In genomic region chr6:140148628-140149245, GRCm38 (mm10) we compare ENCODE assay signal across 12 mouse cellular contexts.
DNase-seq lines count a peak whose midpoint lies in the region; ATAC-seq and TF ChIP-seq lines count a peak whose summit lies in the region.
"Had no signal": no experiment of that assay in that cellular context is flagged by ENCODE, and none has a peak within 500 bp of the region (broad histone marks: within the 10 kb centered on the region; RNA-seq: fewer than 3 reads in every experiment).

No protein-coding gene starts in this region.

- no peak overlapping the region for H3K27ac ChIP-seq in cerebellum, adult 2 months (ENCODE audit: insufficient read depth, low read length)
- no peak overlapping the region for H3K27ac ChIP-seq in liver, adult 2 months (replicated peaks; ENCODE audit: insufficient read depth, low read depth, low read length)
- H3K27ac ChIP-seq in liver, postnatal 0 days (ENCODE audit: low read depth): no peak overlapping the region
- no peak overlapping the region for H3K27ac ChIP-seq in intestine, postnatal 0 days (ENCODE audit: low read depth, low read length)
- H3K27ac ChIP-seq: liver, embryonic 12.5 days had no signal

- H3K79me2 ChIP-seq in liver, adult 2 months (ENCODE audit: control insufficient read depth, insufficient read depth, low read length): no peaks in the 10 kb centered on the region

- 89% methylated on average over 11 of the region's 11 CpGs for WGBS in cerebellum, adult 2 months
- WGBS in liver, adult 2 months: 91% methylated on average over 11 of the region's 11 CpGs
- 78% methylated on average over 11 of the region's 11 CpGs for WGBS in liver, postnatal 0 days (ENCODE audit: insufficient replicate concordance)
- WGBS in intestine, postnatal 0 days: 75% methylated on average over 11 of the region's 11 CpGs

- H3K4me3 ChIP-seq in cerebellum, adult 2 months (replicated peaks; ENCODE audit: insufficient read depth, low read depth, low read length): no peak overlapping the region
- H3K4me3 ChIP-seq in liver, adult 2 months (ENCODE audit: insufficient read depth, low read depth, low read length): no peak overlapping the region
- no peak overlapping the region for H3K4me3 ChIP-seq in liver, postnatal 0 days (ENCODE audit: low read depth, low read length)
- no peak overlapping the region for H3K4me3 ChIP-seq in intestine, postnatal 0 days (ENCODE audit: low read depth, low read length)
- H3K4me3 ChIP-seq: liver, embryonic 12.5 days had no signal

- H3K36me3 ChIP-seq in liver, adult 2 months (ENCODE audit: control insufficient read depth, insufficient read depth, low read length): no peaks in the 10 kb centered on the region
- no peaks in the 10 kb centered on the region for H3K36me3 ChIP-seq in liver, postnatal 0 days (replicated peaks; ENCODE audit: insufficient read depth, low read length)
- no peaks in the 10 kb centered on the region for H3K36me3 ChIP-seq in intestine, postnatal 0 days (ENCODE audit: control insufficient read depth, insufficient read depth)
- H3K36me3 ChIP-seq: liver, embryonic 12.5 days had no signal

- H3K4me1 ChIP-seq in cerebellum, adult 2 months (ENCODE audit: control insufficient read depth, insufficient read depth, low read length): no peaks in the 10 kb centered on the region; the same call in 1 of the 2 replicates
- no peaks in the 10 kb centered on the region for H3K4me1 ChIP-seq in liver, adult 2 months (ENCODE audit: control insufficient read depth, insufficient read depth, low read length)
- H3K4me1 ChIP-seq in liver, postnatal 0 days (ENCODE audit: insufficient read depth): no peaks in the 10 kb centered on the region
- H3K4me1 ChIP-seq in intestine, postnatal 0 days (replicated peaks; ENCODE audit: control insufficient read depth, insufficient read depth, low read length): no peaks in the 10 kb centered on the region; the same call in 1 of the 2 replicates
- H3K4me1 ChIP-seq: liver, embryonic 12.5 days had no signal

- H3K4me2 ChIP-seq in liver, postnatal 0 days (ENCODE audit: low read depth, low read length): no peak overlapping the region
- no peak overlapping the region for H3K4me2 ChIP-seq in intestine, postnatal 0 days (replicated peaks; ENCODE audit: low read depth)
- H3K4me2 ChIP-seq: liver, embryonic 12.5 days had no signal

- no peaks in the 10 kb centered on the region for H3K9me3 ChIP-seq in liver, postnatal 0 days (ENCODE audit: low read length)
- no peaks in the 10 kb centered on the region for H3K9me3 ChIP-seq in intestine, postnatal 0 days (ENCODE audit: control insufficient read depth)
- H3K9me3 ChIP-seq: liver, embryonic 12.5 days had no signal

- no peak for TF ChIP-seq EP300 in liver, postnatal 0 days (IDR thresholded peaks at IDR 0.05; ENCODE audit: low read depth)

- no peak for TF ChIP-seq POLR2A in cerebellum, adult 2 months (IDR thresholded peaks at IDR 0.05; ENCODE audit: borderline replicate concordance, insufficient read depth, low read length)
- no peak for TF ChIP-seq POLR2A in liver, adult 2 months (IDR thresholded peaks at IDR 0.05; ENCODE audit: extremely low read depth, insufficient read depth, low read length)

- peak; percentile 40 to 53 for DNase-seq in cerebellum, postnatal 10 days
- no peak for DNase-seq in cerebellum, adult 2 months
- DNase-seq in liver, adult 2 months (ENCODE audit: extremely low read depth, low read depth, low spot score): peak; percentile 24
- DNase-seq in liver, postnatal 0 days: no peak
- DNase-seq in kidney, postnatal 14 days: peak; percentile 15
- DNase-seq in spleen, adult 12 weeks (ENCODE audit: low spot score): no peak
- no peak for DNase-seq in testis, postnatal 14 days (ENCODE audit: low spot score)
- DNase-seq: adrenal gland, postnatal 36 days; heart, postnatal 14 days had no signal

- no peaks in the 10 kb centered on the region for H3K27me3 ChIP-seq in cerebellum, adult 2 months (ENCODE audit: control insufficient read depth, insufficient read depth, low read length)
- no peaks in the 10 kb centered on the region for H3K27me3 ChIP-seq in liver, adult 2 months (ENCODE audit: control insufficient read depth, insufficient read depth, low read length)
- H3K27me3 ChIP-seq in liver, postnatal 0 days (ENCODE audit: insufficient read depth, low read length): no peaks in the 10 kb centered on the region
- H3K27me3 ChIP-seq in intestine, postnatal 0 days (replicated peaks; ENCODE audit: control insufficient read depth, insufficient read depth, low read length): no peaks in the 10 kb centered on the region
- H3K27me3 ChIP-seq: liver, embryonic 12.5 days had no signal

- no peak for TF ChIP-seq CTCF in cerebellum, adult 2 months (IDR thresholded peaks at IDR 0.05; ENCODE audit: borderline replicate concordance, insufficient read depth, low read depth, low read length)
- peak; percentile 56 for TF ChIP-seq CTCF in liver, adult 2 months (IDR thresholded peaks at IDR 0.05; ENCODE audit: low read depth, low read length)
- no peak for TF ChIP-seq CTCF in liver, postnatal 0 days (IDR thresholded peaks at IDR 0.05; ENCODE audit: low read depth)
- TF ChIP-seq CTCF in intestine, postnatal 0 days (IDR thresholded peaks at IDR 0.05; ENCODE audit: low read depth): peak; percentile 49

- no peak overlapping the region for H3K9ac ChIP-seq in liver, adult 2 months (ENCODE audit: low read depth, low read length)
- H3K9ac ChIP-seq in liver, postnatal 0 days (replicated peaks): no peak overlapping the region
- H3K9ac ChIP-seq in intestine, postnatal 0 days (ENCODE audit: low read depth, low read length): no peak overlapping the region
- H3K9ac ChIP-seq: liver, embryonic 12.5 days had no signal

- no peak for ATAC-seq in liver, postnatal 0 days
- ATAC-seq in intestine, postnatal 0 days: no peak
- ATAC-seq: inflammation-experienced regulatory T-cells, adult 6 months; liver, embryonic 12.5 days had no signal

Comparison
In these comparisons a context has a peak if more than half of its experiments do, and no peak if none do; other contexts are left out.
1. DNase-seq: peak in cerebellum, postnatal 10 days (2 of 2), liver, adult 2 months (single experiment) and kidney, postnatal 14 days (single experiment); none in cerebellum, adult 2 months (0 of 2), liver, postnatal 0 days (single experiment), spleen, adult 12 weeks (single experiment) and testis, postnatal 14 days (single experiment).
2. CTCF ChIP-seq: peak in liver, adult 2 months (single experiment) and intestine, postnatal 0 days (single experiment); none in cerebellum, adult 2 months (single experiment) and liver, postnatal 0 days (single experiment).